Mouse (Mus musculus) cerebellum, adult (tissue): ENCODE measurements around the gene Slc12a8.

Source experiments
- ATAC-seq: cut with Nextera tagmentation; 2 replicates; pipeline ENCODE4 v1.9.2; 2017; ENCODE audit warnings: mild to moderate bottlenecking, moderate library complexity, mixed read lengths; ENCODE audit not compliant: insufficient number of reproducible peaks, low FRiP score, low TSS enrichment

The Slc12a8 gene

DNA sequence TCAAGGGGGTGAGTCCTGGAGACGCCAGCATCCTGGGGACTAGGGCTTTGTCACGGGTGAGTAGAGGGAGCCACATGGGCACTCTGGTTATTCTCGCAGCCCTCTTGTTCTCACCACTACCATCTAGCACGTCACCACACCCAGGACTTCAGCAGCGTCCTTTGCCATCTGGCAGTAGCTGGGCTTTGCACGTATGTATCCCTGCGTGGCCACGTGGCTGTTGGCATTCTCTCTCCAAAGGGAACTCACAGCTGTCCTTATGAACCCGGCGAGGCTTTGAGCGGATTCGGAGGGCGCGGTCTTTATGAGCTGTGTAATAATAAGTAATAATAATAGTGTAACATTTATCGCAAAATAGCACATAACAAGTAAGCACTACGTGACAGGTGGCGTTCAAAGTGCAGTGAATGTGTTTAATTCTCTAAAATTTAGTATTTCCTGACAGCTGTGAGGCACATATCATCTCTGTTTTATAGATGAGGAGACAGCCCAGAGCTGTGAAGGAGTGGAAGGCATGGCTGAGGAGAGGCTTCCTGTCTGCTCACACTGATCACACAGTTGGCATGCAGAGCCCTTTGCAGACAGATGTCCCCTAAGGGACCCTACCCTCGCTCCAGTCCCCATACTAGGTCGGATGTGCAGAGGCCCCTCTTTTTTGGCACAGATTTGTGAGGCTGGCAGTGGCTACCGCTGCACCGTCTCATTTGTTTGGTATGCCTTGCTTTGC is 20.5 kb downstream of the Slc12a8 start:
- ATAC-seq, result no peak

GRCm38 (mm10) chr16:33544346-33544745 is 27.2 kb downstream of the Slc12a8 start:
- ATAC-seq, result no peak

DNA sequence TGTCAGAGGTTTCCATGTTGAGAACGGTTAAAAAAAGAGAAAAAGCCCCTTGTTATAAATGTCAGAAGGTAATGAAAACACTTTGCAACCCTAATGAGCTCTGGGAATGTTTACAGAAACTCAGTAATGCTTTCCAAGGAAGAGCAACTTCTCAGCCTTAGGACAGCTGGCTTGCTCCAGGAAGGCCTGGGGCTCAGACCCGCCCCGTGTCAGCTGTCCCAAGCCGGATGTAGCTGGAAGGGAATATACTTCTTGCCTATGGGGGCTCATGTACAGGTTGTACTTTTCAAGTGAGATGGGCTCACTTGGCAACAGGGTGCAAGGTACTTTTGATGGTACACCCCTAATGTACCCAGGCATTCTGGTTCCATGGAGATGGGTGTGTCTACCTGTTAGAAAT is 28.4 kb downstream of the Slc12a8 start:
- no peak for ATAC-seq

GRCm38 (mm10) chr16:33553689-33554342 is 36.7 kb downstream of the Slc12a8 start:
- no peak for ATAC-seq

DNA sequence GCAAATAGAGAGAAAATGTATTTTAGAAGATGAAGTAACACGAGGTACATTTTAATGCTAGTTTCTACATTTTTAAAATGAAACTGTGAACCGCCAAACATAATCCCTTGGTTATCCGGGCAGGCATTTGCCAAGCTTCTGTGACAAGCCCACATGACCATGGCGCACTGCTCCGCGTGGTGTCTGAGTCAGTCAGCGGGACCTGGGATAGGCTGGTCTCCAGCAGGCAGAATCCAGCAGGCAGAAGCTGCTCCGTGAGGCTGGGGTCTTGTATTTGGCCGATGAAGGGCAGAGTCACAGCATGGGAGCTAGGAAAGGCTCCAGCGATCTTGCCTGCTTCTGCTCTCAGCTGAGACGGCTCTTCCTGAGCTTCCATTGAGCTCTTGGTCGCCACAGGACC is 41.0 kb downstream of the Slc12a8 start:
- no peak for ATAC-seq

DNA sequence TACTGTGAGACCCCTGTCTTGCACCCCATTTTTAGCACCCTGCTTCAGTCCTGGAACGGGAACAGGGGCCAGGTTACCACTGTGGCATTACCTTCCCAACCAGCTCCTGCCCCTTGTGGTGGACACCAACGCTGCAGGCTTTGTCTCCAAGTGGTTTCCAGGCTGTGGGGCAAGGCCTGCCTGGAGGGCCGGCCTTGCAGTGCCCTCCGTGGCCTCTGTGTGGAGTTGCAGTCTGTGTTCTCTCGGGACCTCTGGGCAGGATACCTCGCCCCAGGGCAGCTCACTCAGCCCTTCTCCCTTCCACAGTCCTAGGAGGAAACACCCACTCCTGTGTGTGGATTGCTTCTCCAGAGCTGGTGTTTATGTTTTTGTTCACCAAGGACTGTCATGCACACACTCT is 43.2 kb downstream of the Slc12a8 start:
- ATAC-seq, result peak; percentile 96

DNA sequence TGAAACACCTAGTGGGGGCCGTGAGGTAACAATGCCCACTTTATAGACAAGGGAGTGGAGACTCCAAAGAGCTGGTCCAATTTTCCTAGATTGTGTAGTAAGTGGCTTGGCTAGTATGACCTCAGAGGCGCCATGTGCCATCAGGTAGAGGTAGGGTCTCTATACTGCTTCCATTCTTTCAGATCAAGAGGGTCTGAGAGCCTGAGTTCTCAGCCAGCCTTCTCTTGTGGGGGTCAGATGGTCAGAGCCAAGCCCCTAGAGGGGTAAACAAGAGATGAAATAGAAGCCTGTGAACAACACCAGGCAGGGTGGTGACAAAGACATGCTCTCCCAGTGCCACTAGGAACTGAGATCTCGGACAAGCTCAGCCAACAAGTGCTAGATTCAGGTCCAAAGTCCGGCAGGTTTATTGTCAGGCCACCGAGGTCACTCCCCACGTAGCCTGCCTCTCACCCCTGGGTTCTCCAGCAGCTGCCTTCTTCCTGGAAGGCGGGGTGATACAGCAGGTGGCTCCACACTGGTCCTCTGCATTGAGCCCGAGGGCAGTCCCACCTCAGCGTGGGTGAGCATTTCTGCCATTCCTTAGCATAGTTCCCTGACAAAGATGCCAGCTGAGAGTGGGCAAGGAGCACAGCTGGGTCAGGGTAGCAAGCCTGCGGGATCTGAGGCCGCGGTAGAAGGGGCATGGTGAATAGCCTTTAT is 44.3 kb downstream of the Slc12a8 start:
- no peak for ATAC-seq

DNA sequence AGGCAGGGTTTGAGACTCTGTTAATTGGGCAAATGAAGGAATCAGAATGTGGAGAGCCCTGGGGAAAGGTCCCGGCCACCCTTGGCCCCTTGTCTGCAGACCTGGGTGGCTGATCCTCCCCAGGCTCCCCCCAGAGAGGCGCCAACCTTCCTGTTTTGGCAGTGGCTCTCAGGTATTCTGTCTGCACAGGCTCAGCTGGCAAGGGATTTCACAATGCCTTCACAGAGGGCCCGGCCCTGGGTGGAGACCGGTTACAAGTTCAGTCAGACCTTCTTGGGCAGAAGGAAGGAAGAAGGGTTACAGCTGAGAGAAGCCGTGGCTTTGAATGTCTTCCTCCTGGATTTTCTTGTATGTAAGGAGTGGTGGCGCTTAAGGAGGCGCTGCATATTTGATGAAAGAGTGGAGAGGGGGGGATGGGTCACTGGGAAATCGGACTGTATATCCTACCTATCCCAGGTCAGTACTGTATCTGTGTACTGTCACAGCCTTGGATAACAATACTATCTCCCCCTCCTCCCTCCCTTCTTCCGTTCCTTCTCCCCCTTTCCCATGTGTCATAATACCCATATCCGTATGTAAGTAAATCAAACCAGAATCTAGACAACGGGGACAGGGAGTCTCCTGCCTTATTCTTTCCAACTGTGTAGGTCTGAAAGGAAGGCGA is 45.9 kb downstream of the Slc12a8 start:
- no peak for ATAC-seq

DNA sequence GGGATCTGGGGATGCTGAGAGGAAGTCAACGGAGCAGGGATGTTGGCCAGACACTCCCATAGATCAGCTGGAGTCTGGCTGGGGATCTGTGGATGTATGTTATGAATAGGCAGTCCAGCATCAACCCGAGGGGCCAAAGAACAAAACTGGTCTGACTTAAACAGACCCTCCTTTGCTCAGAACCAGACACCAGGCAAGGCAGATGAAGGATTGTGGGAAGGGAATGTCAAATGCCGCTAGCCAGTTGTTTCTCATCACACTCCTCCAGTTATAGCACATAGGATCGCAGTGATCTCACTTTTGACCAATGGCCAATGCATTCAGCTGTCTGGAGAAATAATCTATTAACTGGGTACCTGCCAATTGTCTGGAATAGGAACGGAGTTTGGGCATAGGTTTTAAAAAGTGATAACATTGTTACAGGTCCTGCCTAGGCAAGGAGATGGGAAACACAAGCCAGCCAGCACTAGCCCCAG is 46.4 kb downstream of the Slc12a8 start:
- no peak for ATAC-seq

DNA sequence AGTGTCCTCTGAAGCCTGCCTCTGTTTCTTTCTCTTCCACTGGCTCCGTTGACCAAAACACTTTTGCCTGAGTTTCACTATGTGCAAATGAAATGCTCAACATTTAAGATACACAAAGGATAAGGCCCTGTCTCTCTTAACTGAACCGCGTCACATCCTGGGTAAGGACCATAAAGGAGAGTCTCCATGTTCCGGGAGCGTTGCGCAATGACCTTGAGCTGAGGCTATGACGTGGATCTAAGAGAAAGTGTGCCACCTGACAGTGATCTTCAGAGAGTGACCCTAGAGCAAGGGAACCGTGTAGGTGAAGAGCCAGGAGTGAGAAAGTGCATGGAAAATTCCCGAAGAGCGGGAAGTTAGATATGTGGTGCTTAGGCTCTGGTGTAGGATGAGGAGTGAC is 49.3 kb downstream of the Slc12a8 start:
- ATAC-seq, result no peak

GRCm38 (mm10) chr16:33567736-33568135 is 50.6 kb downstream of the Slc12a8 start:
- no peak for ATAC-seq

- no peak for ATAC-seq
These were observed 51.3 kb downstream of the Slc12a8 start for GRCm38 (mm10) chr16:33568269-33569016.

DNA sequence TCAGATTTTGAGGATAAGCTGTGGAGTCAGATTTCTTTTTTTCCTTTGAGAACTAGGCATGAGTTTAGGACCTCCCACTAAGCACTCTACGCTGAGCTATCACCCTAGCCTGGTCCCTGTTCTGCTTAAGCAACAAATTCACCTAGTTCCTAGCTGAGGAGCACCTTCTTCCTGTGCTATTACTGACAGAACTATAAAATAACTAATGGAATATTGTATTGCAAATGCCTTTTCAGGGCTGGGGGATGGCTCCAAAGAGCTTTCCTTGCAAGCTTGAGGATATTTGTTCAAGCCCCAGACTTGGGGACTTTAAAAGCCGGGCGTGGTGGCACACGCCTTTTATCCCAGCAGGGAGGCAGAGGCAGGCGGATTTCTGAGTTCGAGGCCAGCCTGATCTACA is 55.5 kb downstream of the Slc12a8 start:
- ATAC-seq, result no peak

GRCm38 (mm10) chr16:33573703-33574102 is 56.6 kb downstream of the Slc12a8 start:
- no peak for ATAC-seq

- ATAC-seq, result no peak
These were observed 58.6 kb downstream of the Slc12a8 start for GRCm38 (mm10) chr16:33575728-33576127.

- ATAC-seq, result no peak
These were observed 59.4 kb downstream of the Slc12a8 start for GRCm38 (mm10) chr16:33576271-33577189.

GRCm38 (mm10) chr16:33578462-33578861 is 61.3 kb downstream of the Slc12a8 start:
- ATAC-seq, result no peak

- ATAC-seq, result no peak
These were observed 63.2 kb downstream of the Slc12a8 start for GRCm38 (mm10) chr16:33580331-33580730.

DNA sequence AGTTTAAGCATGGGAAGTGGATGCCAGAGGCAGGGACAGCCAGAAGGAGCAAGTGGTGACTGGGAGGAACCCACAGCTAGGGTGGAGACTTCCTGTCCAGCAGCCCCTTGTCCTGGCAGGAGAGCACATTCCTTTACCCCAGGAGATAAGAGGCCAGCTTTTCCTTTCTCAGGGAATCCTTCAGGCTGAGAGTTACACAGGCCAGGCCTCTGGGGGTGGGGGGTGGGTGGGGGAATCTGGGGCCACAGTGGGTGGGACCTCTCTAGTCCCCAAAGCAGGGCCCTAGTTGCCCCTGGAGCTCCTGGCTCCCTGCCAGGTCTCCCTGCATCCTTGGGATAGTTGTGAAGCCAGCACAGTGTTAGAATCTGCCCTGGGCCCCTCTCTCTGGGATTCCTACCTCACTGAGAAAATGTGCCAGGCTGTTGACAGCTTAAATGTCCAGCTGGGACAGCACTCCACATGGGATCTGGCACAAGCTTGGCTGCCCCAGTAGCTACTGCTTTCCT is 63.7 kb downstream of the Slc12a8 start:
- peak; percentile 36; the same call in 1 of the 2 replicates for ATAC-seq
